Mouse (Mus musculus): ENCODE data around the gene Mvb12b. TPM values are rescaled to one million over a fixed set of nuclear protein-coding genes. Genes with fewer than 3 reads are reported as not detected.
A peak's percentile ranks its signal among the peaks of the same experiment; 100 is the strongest.

The Mvb12b gene
- polyA plus RNA-seq, 1 experiment = 79.3 TPM

GRCm38 (mm10) chr2:33873501-33873900 lies 14.2 kb downstream of the Mvb12b start:
- peaks cover 24% of the 10 kb centered on the region for H3K36me3 ChIP-seq (ENCODE audit: control insufficient read depth, insufficient read depth, low read length)
- no peak overlapping the region for H3K27ac ChIP-seq (ENCODE audit: control insufficient read depth, insufficient read depth, low read length)
- WGBS = 96% methylated on average over 8 of the region's 8 CpGs
- H3K27me3 ChIP-seq (ENCODE audit: control insufficient read depth, insufficient read depth, low read length) = no peaks in the 10 kb centered on the region
- peaks cover 66% of the 10 kb centered on the region for H3K4me1 ChIP-seq (replicated peaks; ENCODE audit: control insufficient read depth, insufficient read depth, low read length)
- TF ChIP-seq POLR2A (IDR thresholded peaks at IDR 0.05; ENCODE audit: control insufficient read depth, extremely low read depth, insufficient read depth, low read length, poor library complexity) (no peak), CTCF (IDR thresholded peaks at IDR 0.05; ENCODE audit: borderline replicate concordance, control insufficient read depth, extremely low read depth, insufficient read depth, low read length, poor library complexity) (no peak)
- H3K4me3 ChIP-seq (ENCODE audit: control insufficient read depth, insufficient read depth, low read length) = no peak overlapping the region
- DNase-seq = no peak

- 93% methylated on average over 8 of the region's 8 CpGs for WGBS
- DNase-seq = no peak
- Histone ChIP-seq H3K4me1 (replicated peaks; ENCODE audit: control insufficient read depth, insufficient read depth, low read length) (peaks cover 67% of the 10 kb centered on the region), H3K27me3 (ENCODE audit: control insufficient read depth, insufficient read depth, low read length) (no peaks in the 10 kb centered on the region), H3K4me3 (ENCODE audit: control insufficient read depth, insufficient read depth, low read length) (no peak overlapping the region), H3K27ac (ENCODE audit: control insufficient read depth, insufficient read depth, low read length) (no peak overlapping the region), H3K36me3 (ENCODE audit: control insufficient read depth, insufficient read depth, low read length) (peaks cover 24% of the 10 kb centered on the region)
- TF ChIP-seq POLR2A (IDR thresholded peaks at IDR 0.05; ENCODE audit: control insufficient read depth, extremely low read depth, insufficient read depth, low read length, poor library complexity) = no peak
- TF ChIP-seq CTCF (IDR thresholded peaks at IDR 0.05; ENCODE audit: borderline replicate concordance, control insufficient read depth, extremely low read depth, insufficient read depth, low read length, poor library complexity) = no peak
Observed at GRCm38 (mm10) chr2:33872841-33873271, 14.9 kb downstream of the Mvb12b start.

GRCm38 (mm10) chr2:33871181-33871520 lies 16.6 kb downstream of the Mvb12b start:
- H3K4me1 ChIP-seq (replicated peaks; ENCODE audit: control insufficient read depth, insufficient read depth, low read length) = peaks cover 57% of the 10 kb centered on the region
- no peak overlapping the region for H3K4me3 ChIP-seq (ENCODE audit: control insufficient read depth, insufficient read depth, low read length)
- TF ChIP-seq POLR2A (IDR thresholded peaks at IDR 0.05; ENCODE audit: control insufficient read depth, extremely low read depth, insufficient read depth, low read length, poor library complexity) (no peak), CTCF (IDR thresholded peaks at IDR 0.05; ENCODE audit: borderline replicate concordance, control insufficient read depth, extremely low read depth, insufficient read depth, low read length, poor library complexity) (no peak)
- peak overlapping the region; percentile 93 for H3K27ac ChIP-seq (ENCODE audit: control insufficient read depth, insufficient read depth, low read length)
- 94% methylated on average over 4 of the region's 4 CpGs for WGBS
- no peak for DNase-seq
- peaks cover 24% of the 10 kb centered on the region for H3K36me3 ChIP-seq (ENCODE audit: control insufficient read depth, insufficient read depth, low read length)
- no peaks in the 10 kb centered on the region for H3K27me3 ChIP-seq (ENCODE audit: control insufficient read depth, insufficient read depth, low read length)

- 14% methylated on average over 17 of the region's 17 CpGs for WGBS
- TF ChIP-seq POLR2A (IDR thresholded peaks at IDR 0.05; ENCODE audit: control insufficient read depth, extremely low read depth, insufficient read depth, low read length, poor library complexity) = no peak
- TF ChIP-seq CTCF (IDR thresholded peaks at IDR 0.05; ENCODE audit: borderline replicate concordance, control insufficient read depth, extremely low read depth, insufficient read depth, low read length, poor library complexity) = no peak
- Histone ChIP-seq H3K27ac (ENCODE audit: control insufficient read depth, insufficient read depth, low read length) (peak overlapping the region; percentile 93), H3K36me3 (ENCODE audit: control insufficient read depth, insufficient read depth, low read length) (peaks cover 24% of the 10 kb centered on the region), H3K4me3 (ENCODE audit: control insufficient read depth, insufficient read depth, low read length) (no peak overlapping the region), H3K4me1 (replicated peaks; ENCODE audit: control insufficient read depth, insufficient read depth, low read length) (peaks cover 54% of the 10 kb centered on the region), H3K27me3 (ENCODE audit: control insufficient read depth, insufficient read depth, low read length) (no peaks in the 10 kb centered on the region)
- no peak for DNase-seq
Observed at GRCm38 (mm10) chr2:33870369-33871180, 17.2 kb downstream of the Mvb12b start.

- peaks cover 47% of the 10 kb centered on the region for H3K4me1 ChIP-seq (replicated peaks; ENCODE audit: control insufficient read depth, insufficient read depth, low read length)
- no peak for DNase-seq
- peak overlapping the region; percentile 93 for H3K27ac ChIP-seq (ENCODE audit: control insufficient read depth, insufficient read depth, low read length)
- TF ChIP-seq CTCF (IDR thresholded peaks at IDR 0.05; ENCODE audit: borderline replicate concordance, control insufficient read depth, extremely low read depth, insufficient read depth, low read length, poor library complexity) (no peak), POLR2A (IDR thresholded peaks at IDR 0.05; ENCODE audit: control insufficient read depth, extremely low read depth, insufficient read depth, low read length, poor library complexity) (no peak)
- WGBS = 25% methylated on average over 10 of the region's 10 CpGs
- no peak overlapping the region for H3K4me3 ChIP-seq (ENCODE audit: control insufficient read depth, insufficient read depth, low read length)
- H3K36me3 ChIP-seq (ENCODE audit: control insufficient read depth, insufficient read depth, low read length) = peaks cover 24% of the 10 kb centered on the region
- H3K27me3 ChIP-seq (ENCODE audit: control insufficient read depth, insufficient read depth, low read length) = no peaks in the 10 kb centered on the region
Observed at GRCm38 (mm10) chr2:33869689-33870343, 17.9 kb downstream of the Mvb12b start.

GRCm38 (mm10) chr2:33868996-33869688 lies 18.6 kb downstream of the Mvb12b start:
- Histone ChIP-seq H3K4me1 (replicated peaks; ENCODE audit: control insufficient read depth, insufficient read depth, low read length) (peaks cover 46% of the 10 kb centered on the region), H3K27ac (ENCODE audit: control insufficient read depth, insufficient read depth, low read length) (peak overlapping the region; percentile 93), H3K27me3 (ENCODE audit: control insufficient read depth, insufficient read depth, low read length) (no peaks in the 10 kb centered on the region), H3K36me3 (ENCODE audit: control insufficient read depth, insufficient read depth, low read length) (peaks cover 24% of the 10 kb centered on the region), H3K4me3 (ENCODE audit: control insufficient read depth, insufficient read depth, low read length) (no peak overlapping the region)
- TF ChIP-seq CTCF (IDR thresholded peaks at IDR 0.05; ENCODE audit: borderline replicate concordance, control insufficient read depth, extremely low read depth, insufficient read depth, low read length, poor library complexity) (no peak), POLR2A (IDR thresholded peaks at IDR 0.05; ENCODE audit: control insufficient read depth, extremely low read depth, insufficient read depth, low read length, poor library complexity) (no peak)
- 18% methylated on average over 5 of the region's 5 CpGs for WGBS
- no peak for DNase-seq
